Mouse (Mus musculus) heart, postnatal 0 days (tissue): ENCODE results near the gene Tyw1.

Source experiments
- CTCF ChIP-seq: IDR thresholded peaks from 2 replicates; pipeline ENCODE4 v1.5.1; 2016; ENCODE audit warnings: antibody characterized with exemption, control low read depth, low read depth
- EP300 ChIP-seq: IDR thresholded peaks from 2 replicates; pipeline ENCODE4 v1.6.1; 2016; ENCODE audit warnings: antibody characterized with exemption, low read depth

DNA sequence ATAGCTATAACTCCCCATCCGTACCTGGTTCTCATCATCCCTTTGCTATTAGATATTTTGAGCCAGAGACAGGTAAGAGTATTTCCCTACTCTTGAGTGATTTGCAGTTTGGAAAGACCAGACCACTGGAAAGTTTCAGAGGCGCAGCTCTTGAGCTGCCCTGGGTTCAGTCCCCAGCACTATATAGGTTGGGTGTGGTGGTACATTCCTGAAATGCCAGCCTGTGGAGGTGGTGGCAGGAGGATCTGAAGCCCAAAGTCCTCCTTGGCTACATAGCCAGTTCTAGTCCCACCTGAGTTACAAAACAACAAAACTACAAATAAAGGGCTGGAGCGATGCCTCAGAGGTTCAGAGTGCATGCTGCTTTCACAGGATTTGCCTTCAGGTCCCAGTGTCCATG is 28.6 kb upstream of the Tyw1 start:
- TF ChIP-seq CTCF (no peak), EP300 (no peak)
